Mouse (Mus musculus): ENCODE measurements around the gene Ank3.

Gene Ank3

GRCm38 (mm10) chr10:69477656-69478055 is 79.1 kb downstream of the Ank3 start:
- DNase-seq (ENCODE audit: low read depth) = no peak

DNA sequence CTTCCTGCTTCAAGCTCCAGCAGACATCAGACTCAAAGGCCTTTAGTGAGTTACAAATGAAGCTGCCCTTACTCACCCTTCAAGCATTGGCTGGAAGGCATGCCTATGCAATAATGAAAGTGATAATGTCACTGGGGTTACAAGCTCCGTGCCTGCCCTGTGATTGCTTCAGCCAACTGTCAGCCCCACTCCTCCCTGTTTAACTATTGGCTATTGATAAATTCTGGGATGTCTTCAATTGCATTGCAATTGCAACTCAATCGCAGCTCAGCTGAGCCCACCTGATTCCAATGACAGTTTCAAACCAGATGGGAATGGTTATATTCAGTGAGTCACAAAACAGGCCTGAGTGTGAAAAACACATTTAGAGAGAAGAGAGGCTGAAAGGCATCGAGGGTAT is 80.3 kb downstream of the Ank3 start:
- no peak for DNase-seq (ENCODE audit: low read depth)

DNA sequence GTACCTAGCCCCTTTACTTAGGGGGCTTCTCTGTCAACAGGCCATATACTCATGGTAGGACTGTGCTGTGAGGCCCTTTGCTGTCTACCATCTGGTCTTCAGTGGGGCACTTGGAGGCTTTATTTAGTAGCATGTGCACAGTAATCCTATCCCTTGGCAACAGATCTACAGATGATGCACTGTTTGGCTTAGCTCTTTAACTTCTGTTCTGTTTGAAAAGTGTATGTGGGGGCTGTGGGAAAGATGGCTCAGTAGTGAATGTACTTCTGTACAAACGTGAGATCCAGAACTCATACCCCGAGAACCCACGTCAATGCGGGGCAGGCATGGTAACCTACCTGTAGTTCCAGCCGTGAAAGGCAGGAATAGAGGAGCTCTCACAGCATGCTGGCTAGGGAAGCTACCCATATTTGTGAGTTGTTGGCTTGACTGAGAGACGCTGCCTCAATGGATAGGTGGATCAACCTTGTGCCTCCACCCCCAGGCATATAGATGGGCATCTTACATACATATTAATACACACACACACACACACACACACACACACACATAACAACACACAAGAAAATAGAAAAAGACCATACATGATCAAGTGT is 86.7 kb downstream of the Ank3 start:
- DNase-seq (ENCODE audit: low read depth) = no peak

GRCm38 (mm10) chr10:69490182-69490581 is 91.6 kb downstream of the Ank3 start:
- DNase-seq (ENCODE audit: low read depth) = no peak

- no peak for DNase-seq (ENCODE audit: low read depth)
These were observed 93.4 kb downstream of the Ank3 start for GRCm38 (mm10) chr10:69491975-69492374.

- DNase-seq (ENCODE audit: low read depth) = no peak
These were observed 98.8 kb downstream of the Ank3 start for GRCm38 (mm10) chr10:69497382-69497781.

DNA sequence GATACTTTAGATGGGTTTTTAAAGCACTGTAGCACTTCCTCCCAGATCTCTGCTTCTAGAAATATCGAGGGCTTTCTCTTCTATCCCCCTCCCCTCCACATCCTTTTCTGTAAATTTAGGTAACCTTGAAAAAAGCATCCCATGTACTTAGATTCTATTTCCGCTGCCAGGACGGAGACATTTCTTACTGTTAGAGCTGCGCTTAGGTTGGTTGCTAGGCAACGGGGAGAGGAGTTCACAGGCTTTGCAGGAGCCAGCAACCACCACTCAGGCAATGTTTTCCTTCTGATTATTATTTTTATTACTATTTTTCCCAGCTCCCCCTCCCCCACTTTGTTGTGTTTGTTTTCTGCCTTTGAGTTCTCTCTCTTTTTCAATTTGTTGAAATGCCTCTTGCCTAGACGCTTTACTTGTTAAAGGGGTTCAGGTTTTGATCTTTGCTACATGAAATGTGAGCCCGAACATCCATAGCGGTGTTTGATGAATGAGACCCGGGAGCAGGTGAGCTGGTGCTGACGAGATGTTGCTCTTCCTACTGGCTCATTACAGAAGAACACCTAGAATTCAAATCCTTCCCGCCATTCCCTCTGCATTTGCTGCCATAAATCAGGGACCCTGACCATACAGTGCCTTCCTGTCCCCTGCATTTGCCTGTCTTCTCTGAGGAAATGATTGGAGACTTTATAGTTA is 101.7 kb downstream of the Ank3 start:
- no peak for DNase-seq (ENCODE audit: low read depth)

- DNase-seq (ENCODE audit: low read depth) = no peak
These were observed 105.2 kb downstream of the Ank3 start for GRCm38 (mm10) chr10:69503791-69504190.

DNA sequence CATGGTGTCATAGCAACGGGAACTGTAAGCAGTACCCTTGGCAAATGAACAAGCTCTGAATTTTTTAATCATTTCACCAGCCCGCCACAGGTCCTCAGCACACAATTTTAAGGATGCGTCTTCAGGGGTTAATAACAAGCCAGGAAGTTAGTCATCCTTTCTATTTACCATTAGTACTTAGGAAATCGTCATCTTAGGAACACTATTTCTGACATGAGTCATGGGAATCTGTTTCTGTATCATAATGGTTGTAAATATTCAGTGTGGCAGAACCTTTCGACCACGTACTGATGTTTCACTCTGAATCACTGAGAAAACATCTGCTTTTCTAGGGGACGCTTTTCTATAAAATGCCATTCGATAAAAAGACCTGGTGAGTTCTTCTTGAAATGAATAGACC is 109.1 kb downstream of the Ank3 start:
- no peak for DNase-seq (ENCODE audit: low read depth)

DNA sequence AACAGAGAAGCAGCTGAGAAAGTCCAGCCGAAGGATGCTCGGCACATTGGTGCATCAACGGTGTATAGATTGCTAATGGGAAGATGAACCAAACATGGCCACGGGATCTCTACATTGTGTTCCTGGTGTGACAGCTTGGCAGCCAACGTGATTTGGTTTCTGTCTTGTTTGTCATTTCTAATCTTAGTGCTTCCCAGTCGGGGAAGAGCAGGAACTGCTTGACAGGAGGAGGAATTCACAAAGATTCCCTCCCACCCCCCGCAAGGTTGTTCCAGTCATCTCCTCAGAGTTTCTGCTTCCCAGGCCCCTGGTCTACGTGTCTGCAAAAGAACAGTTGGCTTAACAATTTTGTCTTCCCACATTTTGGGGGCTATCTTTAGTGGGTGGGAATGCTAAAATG is 111.8 kb downstream of the Ank3 start:
- no peak for DNase-seq (ENCODE audit: low read depth)

DNA sequence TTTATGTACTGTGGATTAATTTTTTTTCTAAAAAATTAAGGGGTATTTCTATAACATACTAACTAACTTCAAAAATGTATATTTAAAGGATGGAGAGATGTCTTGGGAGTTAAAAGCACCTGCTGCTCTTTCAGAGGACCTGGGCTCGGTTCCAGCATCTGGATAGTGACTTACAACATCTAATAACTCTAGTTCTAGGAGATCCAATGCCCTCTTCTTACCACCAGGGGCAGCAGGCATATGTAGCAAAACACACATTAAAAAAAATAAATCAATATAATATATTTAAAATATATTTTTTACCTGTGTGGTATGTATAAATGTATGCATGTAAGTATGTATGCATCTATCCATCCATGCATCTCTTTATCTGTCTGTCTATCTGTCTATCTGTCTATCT is 112.7 kb downstream of the Ank3 start:
- no peak for DNase-seq (ENCODE audit: low read depth)

DNA sequence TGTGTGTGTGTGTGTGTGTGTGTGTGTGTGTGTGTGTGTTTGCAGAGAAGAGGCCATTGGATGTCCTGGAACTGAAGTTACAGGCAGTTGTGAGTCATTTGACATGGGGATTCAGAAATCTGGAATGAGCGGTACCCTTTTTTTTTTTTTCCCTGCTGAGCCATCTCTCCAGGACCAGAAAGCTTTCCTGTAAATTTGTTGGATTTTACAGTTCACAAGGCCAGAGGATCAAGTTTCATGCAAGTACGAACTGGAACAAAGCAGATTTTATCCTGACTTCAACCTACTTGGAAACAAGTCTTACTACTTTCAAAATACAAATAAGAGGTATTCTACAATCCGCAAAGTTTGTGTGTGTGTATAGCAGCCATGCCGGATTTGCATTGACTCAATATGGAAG is 123.4 kb downstream of the Ank3 start:
- peak; percentile 72 for DNase-seq (ENCODE audit: low read depth)

- no peak for DNase-seq (ENCODE audit: low read depth)
These were observed 124.6 kb downstream of the Ank3 start for GRCm38 (mm10) chr10:69523202-69523601.

- no peak for DNase-seq (ENCODE audit: low read depth)
These were observed 128.7 kb downstream of the Ank3 start for GRCm38 (mm10) chr10:69527318-69527717.

DNA sequence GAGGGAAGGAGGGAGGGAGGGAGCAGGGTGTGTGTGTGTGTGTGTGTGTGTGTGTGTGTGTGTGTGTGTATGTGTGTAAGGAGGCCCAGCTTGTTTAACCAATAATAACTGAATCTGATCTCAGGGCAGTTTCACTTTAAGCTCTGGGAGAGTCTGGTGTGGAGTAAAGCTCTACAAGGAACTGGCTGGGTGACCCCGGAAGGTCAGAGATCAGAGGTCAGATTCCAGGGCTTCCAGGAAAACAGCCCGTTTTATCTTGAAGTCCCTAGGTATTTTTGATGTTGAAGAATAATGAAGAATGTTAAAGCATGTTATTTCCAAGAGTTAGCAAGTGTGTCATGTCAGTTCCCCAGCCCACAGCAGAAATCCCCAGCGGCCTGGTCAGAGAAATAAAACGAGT is 130.2 kb downstream of the Ank3 start:
- no peak for DNase-seq (ENCODE audit: low read depth)

GRCm38 (mm10) chr10:69530326-69530725 is 131.8 kb downstream of the Ank3 start:
- DNase-seq (ENCODE audit: low read depth) = no peak

DNA sequence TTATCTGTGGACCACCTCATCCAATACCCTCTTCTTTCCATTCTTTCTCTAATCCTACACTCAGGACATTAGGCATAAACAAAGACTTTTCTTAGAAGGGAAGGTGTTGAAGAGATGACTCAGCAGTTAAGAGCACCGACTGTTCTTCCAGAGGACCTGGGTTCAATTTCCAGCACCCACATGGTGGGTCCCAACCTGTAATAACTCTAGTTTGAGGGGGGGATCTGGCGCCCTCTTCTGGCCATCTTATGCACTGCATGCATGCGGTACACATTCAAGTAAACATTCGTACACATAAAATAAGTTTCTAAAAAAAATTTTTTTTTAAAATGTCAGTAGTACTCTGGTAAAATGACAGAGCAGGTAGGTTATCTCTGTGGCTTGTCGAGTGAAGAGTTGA is 133.0 kb downstream of the Ank3 start:
- no peak for DNase-seq (ENCODE audit: low read depth)

DNA sequence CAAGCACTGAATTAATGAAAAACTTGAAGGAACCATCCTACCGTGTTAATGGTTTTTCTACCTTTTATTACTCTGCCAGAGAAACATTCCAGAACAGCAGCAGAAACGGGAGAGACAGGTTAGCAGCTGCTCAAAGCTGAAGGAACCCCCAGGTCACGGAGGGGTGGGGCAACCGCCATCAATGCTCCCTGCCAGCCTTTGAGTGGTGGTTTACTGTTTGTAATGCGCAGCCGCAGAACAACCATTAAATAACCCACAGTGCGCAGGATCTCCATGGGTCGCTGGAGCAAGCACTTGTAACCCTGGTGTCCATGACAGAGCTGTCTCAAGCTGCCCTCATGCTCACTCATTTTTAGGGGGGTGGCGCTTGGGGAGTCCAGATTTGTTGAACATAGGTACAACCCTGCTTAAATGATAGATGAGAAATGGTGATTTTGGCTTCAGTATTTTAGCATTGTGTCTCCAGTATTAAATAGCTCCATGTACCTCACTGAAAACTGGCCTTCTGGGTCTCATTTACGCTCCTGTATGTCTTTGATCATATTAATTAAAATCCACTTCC is 133.7 kb downstream of the Ank3 start:
- no peak for DNase-seq (ENCODE audit: low read depth)

GRCm38 (mm10) chr10:69533505-69534388 is 135.2 kb downstream of the Ank3 start:
- peak; percentile 42 for DNase-seq (ENCODE audit: low read depth)

DNA sequence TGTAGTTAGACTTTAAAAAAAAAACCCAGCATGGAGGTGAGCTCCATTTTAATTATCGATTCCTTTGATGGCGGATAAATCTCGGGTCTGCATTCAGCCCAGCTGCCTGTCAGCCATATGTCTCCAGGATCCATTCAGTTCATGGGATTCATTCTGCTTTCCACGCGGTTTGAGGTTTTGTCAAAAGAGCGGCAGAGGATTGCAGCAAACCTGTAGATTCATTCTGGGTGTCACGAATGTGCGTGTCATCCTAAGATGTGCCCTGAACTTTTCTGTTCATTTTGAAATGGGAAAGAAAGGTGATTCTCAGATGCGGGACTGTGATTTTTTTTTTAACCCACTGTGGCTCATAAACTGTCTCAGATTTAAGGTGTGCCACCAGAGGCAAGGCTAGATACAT is 136.1 kb downstream of the Ank3 start:
- no peak for DNase-seq (ENCODE audit: low read depth)

GRCm38 (mm10) chr10:69535123-69535930 is 136.8 kb downstream of the Ank3 start:
- DNase-seq (ENCODE audit: low read depth) = no peak

- DNase-seq (ENCODE audit: low read depth) = no peak
These were observed 137.3 kb downstream of the Ank3 start for GRCm38 (mm10) chr10:69535931-69536200.
